Mouse (Mus musculus) MEL (cell line): Measurements from ENCODE around the gene Capn8. TPM values are rescaled to one million over a fixed set of nuclear protein-coding genes. Genes with fewer than 3 reads are reported as not detected.

Experiments used
- DNase-seq: peaks from one replicate; pipeline ENCODE4 v3.0.0; 2011; ENCODE audit warnings: low read depth, low spot score
- H3K27ac ChIP-seq: 2 replicates; pipeline ENCODE4 v1.5.1; 2012; ENCODE audit warnings: low read depth, mild to moderate bottlenecking, control low read depth, low read length, moderate library complexity; ENCODE audit not compliant: control insufficient read depth
- H3K27me3 ChIP-seq, 2 experiments: fragments of 150-350 bp in 1 of 2; sonication (generic) in 1 of 2; 2 replicates each; pipeline ENCODE4 v1.6.1; 2012; ENCODE audit warnings: low read length in 2 of 2, mild to moderate bottlenecking in 2 of 2, improper control_type of control experiment in 1 of 2, moderate library complexity in 1 of 2; ENCODE audit not compliant: insufficient read depth in 2 of 2, control insufficient read depth in 1 of 2
- H3K36me3 ChIP-seq, 2 experiments: 2 replicates each; pipeline ENCODE4 v1.6.1; 2012 to 2014; ENCODE audit warnings: low read length in 2 of 2, improper control_type of control experiment in 1 of 2, inconsistent platforms in 1 of 2, mild to moderate bottlenecking in 1 of 2; ENCODE audit not compliant: insufficient read depth in 2 of 2, control insufficient read depth in 1 of 2
- H3K4me1 ChIP-seq, 2 experiments: fragments of 150-350 bp in 1 of 2; sonication (generic) in 1 of 2; 2 replicates each; pipeline ENCODE4 v1.6.1; 2012; ENCODE audit warnings: low read length in 2 of 2, improper control_type of control experiment in 1 of 2, mild to moderate bottlenecking in 1 of 2; ENCODE audit not compliant: insufficient read depth in 2 of 2, control insufficient read depth in 1 of 2
- H3K4me3 ChIP-seq, 2 experiments: fragments of 150-350 bp in 1 of 2; sonication (generic) in 1 of 2; 2 replicates each; pipeline ENCODE4 v1.5.1; 2012; ENCODE audit warnings: low read depth in 2 of 2, low read length in 2 of 2, mild to moderate bottlenecking in 2 of 2, moderate library complexity in 2 of 2, control low read depth in 1 of 2, improper control_type of control experiment in 1 of 2; ENCODE audit not compliant: control insufficient read depth in 1 of 2, insufficient read depth in 1 of 2
- H3K79me2 ChIP-seq: 2 replicates; pipeline ENCODE4 v1.6.1; 2012; ENCODE audit warnings: mild to moderate bottlenecking, low read length, moderate library complexity; ENCODE audit not compliant: control insufficient read depth, poor library complexity, insufficient read depth
- H3K9ac ChIP-seq: 2 replicates; pipeline ENCODE4 v1.6.1; 2012; ENCODE audit warnings: low read depth, mild to moderate bottlenecking, control low read depth, low read length, moderate library complexity; ENCODE audit not compliant: control insufficient read depth, poor library complexity, severe bottlenecking
- H3K9me3 ChIP-seq: fragments of 150-350 bp; sonication (generic); replicated peaks from 2 replicates; pipeline ENCODE4 v1.6.1; 2012; ENCODE audit warnings: mild to moderate bottlenecking, low read length, improper control_type of control experiment, moderate library complexity; ENCODE audit not compliant: insufficient read depth
- BHLHE40 ChIP-seq: IDR thresholded peaks from 2 replicates; pipeline ENCODE4 v1.6.1; 2012; ENCODE audit warnings: low read depth, mild to moderate bottlenecking, inconsistent platforms, low read length, improper control_type of control experiment, borderline replicate concordance
- CHD1 ChIP-seq: IDR thresholded peaks from 2 replicates; pipeline ENCODE4 v1.6.1; 2012; ENCODE audit warnings: low read depth, mild to moderate bottlenecking, inconsistent platforms, low read length, improper control_type of control experiment
- E2F4 ChIP-seq: IDR thresholded peaks from 2 replicates; pipeline ENCODE4 v1.6.1; 2011; ENCODE audit warnings: low read depth, low read length, improper control_type of control experiment, borderline replicate concordance
- GATA1 ChIP-seq: IDR thresholded peaks from 2 replicates; pipeline ENCODE4 v1.6.1; 2011; ENCODE audit warnings: low read depth, low read length, improper control_type of control experiment
- HCFC1 ChIP-seq: IDR thresholded peaks from 2 replicates; pipeline ENCODE4 v1.6.1; 2012; ENCODE audit warnings: low read depth, mild to moderate bottlenecking, inconsistent platforms, low read length, improper control_type of control experiment, moderate library complexity
- JUND ChIP-seq: IDR thresholded peaks from 2 replicates; pipeline ENCODE4 v1.6.1; 2011; ENCODE audit warnings: low read depth, mild to moderate bottlenecking, improper control_type of control experiment, low read length
- MAFK ChIP-seq: IDR thresholded peaks from 2 replicates; pipeline ENCODE4 v1.6.1; 2011; ENCODE audit warnings: low read depth, mild to moderate bottlenecking, low read length, improper control_type of control experiment, borderline replicate concordance
- MAX ChIP-seq: IDR thresholded peaks from 2 replicates; pipeline ENCODE4 v1.6.1; 2011; ENCODE audit warnings: low read length, improper control_type of control experiment
- MAZ ChIP-seq: IDR thresholded peaks from 2 replicates; pipeline ENCODE4 v1.6.1; 2012; ENCODE audit warnings: low read depth, mild to moderate bottlenecking, inconsistent platforms, low read length, improper control_type of control experiment
- MEF2A ChIP-seq: IDR thresholded peaks from 2 replicates; pipeline ENCODE4 v1.6.1; 2014; ENCODE audit warnings: low read depth, mild to moderate bottlenecking, inconsistent platforms, low read length, improper control_type of control experiment; ENCODE audit not compliant: poor library complexity, insufficient replicate concordance, severe bottlenecking; ENCODE audit errors: extremely low read depth
- MXI1 ChIP-seq: IDR thresholded peaks from 2 replicates; pipeline ENCODE4 v1.6.1; 2011; ENCODE audit warnings: mild to moderate bottlenecking, low read depth, low read length, improper control_type of control experiment
- NELFE ChIP-seq: IDR thresholded peaks from 2 replicates; pipeline ENCODE4 v1.6.1; 2011; ENCODE audit warnings: low read depth, low read length, improper control_type of control experiment
- POLR2AphosphoS2 ChIP-seq: IDR thresholded peaks from 2 replicates; pipeline ENCODE4 v1.6.1; 2011; ENCODE audit warnings: low read length, improper control_type of control experiment
- POLR2AphosphoS5 ChIP-seq: IDR thresholded peaks from 2 replicates; pipeline ENCODE4 v1.6.1; 2012; ENCODE audit warnings: low read depth, borderline replicate concordance, mild to moderate bottlenecking, inconsistent platforms, low read length, moderate library complexity, mixed read lengths
- RAD21 ChIP-seq: IDR thresholded peaks from 2 replicates; pipeline ENCODE4 v1.6.1; 2011; ENCODE audit warnings: mild to moderate bottlenecking, low read depth, low read length, improper control_type of control experiment
- RCOR1 ChIP-seq: IDR thresholded peaks from 2 replicates; pipeline ENCODE4 v1.6.1; 2012; ENCODE audit warnings: low read depth, mild to moderate bottlenecking, inconsistent platforms, low read length, improper control_type of control experiment
- TAL1 ChIP-seq: IDR thresholded peaks from 2 replicates; pipeline ENCODE4 v1.6.1; 2012; ENCODE audit warnings: mild to moderate bottlenecking, inconsistent platforms, low read length, moderate library complexity, mixed read lengths
- TBP ChIP-seq: IDR thresholded peaks from 2 replicates; pipeline ENCODE4 v1.8.0; 2011; ENCODE audit warnings: low read depth, low read length, improper control_type of control experiment
- UBTF ChIP-seq: IDR thresholded peaks from 2 replicates; pipeline ENCODE4 v1.6.1; 2012; ENCODE audit warnings: low read depth, mild to moderate bottlenecking, inconsistent platforms, low read length, improper control_type of control experiment, moderate library complexity, borderline replicate concordance; ENCODE audit not compliant: insufficient read depth
- USF1 ChIP-seq: IDR thresholded peaks from 2 replicates; pipeline ENCODE4 v1.6.1; 2014; ENCODE audit warnings: low read depth, mild to moderate bottlenecking, inconsistent platforms, low read length, improper control_type of control experiment, moderate library complexity
- USF2 ChIP-seq, 2 experiments: IDR thresholded peaks; 2 replicates each; pipeline ENCODE4 v1.6.1; 2011 to 2012; ENCODE audit warnings: improper control_type of control experiment in 2 of 2, low read length in 2 of 2, borderline replicate concordance in 1 of 2, inconsistent platforms in 1 of 2, low read depth in 1 of 2, mild to moderate bottlenecking in 1 of 2; ENCODE audit not compliant: insufficient read depth in 1 of 2
- polyA plus RNA-seq, 2 experiments: library from polyadenylated mRNA; stranded (reverse) in 1 of 2; unstranded in 1 of 2; fragments of >175 nt in 1 of 2; fragments of >200 nt in 1 of 2; gene quantifications; 2 replicates each; pipeline versions ENCODE4 v1.2.1 to v1.2.4; 2012; ENCODE audit warnings: low replicate concordance in 2 of 2, low read depth in 1 of 2; ENCODE audit not compliant: insufficient read length in 2 of 2, insufficient read depth in 1 of 2, missing spikeins in 1 of 2
- total RNA-seq: library from RNA; depleted of rRNA; stranded (reverse); fragments of 300-350 nt; gene quantifications from 2 replicates; pipeline ENCODE4 v1.2.3, GENCODE M21; 2012

Gene Capn8
- total and polyA plus RNA-seq, 3 experiments: not detected

DNA sequence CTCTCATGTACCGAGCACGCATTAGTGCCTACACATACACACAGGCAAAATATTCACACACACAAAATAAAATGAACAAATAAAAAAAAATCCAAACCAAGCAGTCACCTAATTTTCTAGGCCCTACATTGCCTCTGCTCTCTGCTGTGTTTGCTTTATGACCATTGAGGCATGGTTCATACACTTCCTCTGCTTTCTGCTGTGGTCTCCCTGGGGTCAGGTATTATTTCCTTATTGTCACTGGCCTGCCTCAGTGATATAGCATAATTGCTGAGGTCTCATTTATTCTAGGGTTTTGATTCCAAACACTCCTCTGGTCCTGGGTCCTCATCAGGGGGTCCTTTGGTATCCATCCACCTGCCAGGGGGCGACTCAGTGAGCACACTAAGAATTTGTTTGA, 39.2 kb upstream of the Capn8 start:
- Histone ChIP-seq H3K4me3 (no peak overlapping the region), H3K27me3 (no peaks in the 10 kb centered on the region), H3K79me2 (no peaks in the 10 kb centered on the region), H3K36me3 (peaks cover 0 to 2% of the 10 kb centered on the region in 2 experiments; a peak in 2 of 4 replicates), H3K4me1 (peaks cover 0 to 44% of the 10 kb centered on the region in 2 experiments; a peak in 2 of 4 replicates), H3K9ac (no peak overlapping the region), H3K9me3 (no peaks in the 10 kb centered on the region), H3K27ac (no peak overlapping the region)
- no peak for DNase-seq
- TF ChIP-seq UBTF (no peak), MAFK (no peak), USF2 (IDR thresholded peaks at IDR 0.05; ENCODE audit: borderline replicate concordance in 1 of 2, insufficient read depth in 1 of 2, low read depth in 1 of 2, low read length in 2 of 2) (no peak), MXI1 (no peak), MAX (no peak), POLR2AphosphoS5 (no peak), MEF2A (no peak), CHD1 (no peak), TAL1 (no peak), E2F4 (no peak), RAD21 (no peak), MAZ (no peak), GATA1 (no peak), NELFE (no peak)

GRCm38 (mm10) chr1:182527261-182527766, 37.5 kb upstream of the Capn8 start:
- Histone ChIP-seq H3K9ac (no peak overlapping the region), H3K27me3 (no peaks in the 10 kb centered on the region), H3K9me3 (no peaks in the 10 kb centered on the region), H3K36me3 (peaks cover 0 to 2% of the 10 kb centered on the region in 2 experiments; a peak in 2 of 4 replicates), H3K4me1 (peaks cover 0 to 31% of the 10 kb centered on the region in 2 experiments; a peak in 2 of 4 replicates), H3K79me2 (no peaks in the 10 kb centered on the region), H3K4me3 (no peak overlapping the region), H3K27ac (peak overlapping the region; percentile 77)
- no peak for TF ChIP-seq USF1
- TF ChIP-seq HCFC1: no peak
- no peak for TF ChIP-seq POLR2AphosphoS5
- TF ChIP-seq TAL1: no peak
- TF ChIP-seq UBTF: no peak
- TF ChIP-seq MAX: no peak
- no peak for TF ChIP-seq TBP
- no peak for TF ChIP-seq E2F4
- no peak for TF ChIP-seq MEF2A
- no peak for TF ChIP-seq NELFE
- no peak for TF ChIP-seq BHLHE40
- TF ChIP-seq RCOR1: no peak
- TF ChIP-seq JUND: no peak
- no peak for TF ChIP-seq POLR2AphosphoS2
- DNase-seq: no peak
